Mouse (Mus musculus) stomach, embryonic 14.5 days (tissue): ENCODE data around the gene 2700049A03Rik. TPM values are rescaled to one million over a fixed set of nuclear protein-coding genes. Genes with fewer than 3 reads are reported as not detected.

Experiments
- ATAC-seq: fragments of 200-750 bp; cut with Nextera tagmentation; 2 replicates; pipeline ENCODE4 v1.8.0; 2017; ENCODE audit warnings: low read depth, moderate TSS enrichment; ENCODE audit not compliant: insufficient number of reproducible peaks, insufficient read depth, low FRiP score
- H3K27ac ChIP-seq: fragments of 300-500 bp; sonication (generic); 2 replicates; pipeline ENCODE4 v1.5.1; 2014; ENCODE audit warnings: mild to moderate bottlenecking, low read length, moderate library complexity, mixed read lengths
- H3K27me3 ChIP-seq: fragments of 300-500 bp; sonication (generic); 2 replicates; pipeline ENCODE4 v1.6.1; 2014; ENCODE audit warnings: low read length, control low read depth, mixed read lengths; ENCODE audit not compliant: control insufficient read depth, insufficient read depth
- H3K36me3 ChIP-seq: fragments of 300-500 bp; sonication (generic); 2 replicates; pipeline ENCODE4 v1.6.1; 2014; ENCODE audit warnings: mild to moderate bottlenecking, control low read depth, low read length, moderate library complexity, mixed read lengths; ENCODE audit not compliant: control insufficient read depth, insufficient read depth
- H3K4me1 ChIP-seq: fragments of 300-500 bp; sonication (generic); 2 replicates; pipeline ENCODE4 v1.6.1; 2014; ENCODE audit warnings: low read length, control low read depth, mixed read lengths; ENCODE audit not compliant: control insufficient read depth, insufficient read depth
- H3K4me2 ChIP-seq: fragments of 300-500 bp; sonication (generic); replicated peaks from 2 replicates; pipeline ENCODE4 v1.6.1; 2014; ENCODE audit warnings: low read depth, low read length, control low read depth
- H3K4me3 ChIP-seq: fragments of 300-500 bp; sonication (generic); 2 replicates; pipeline ENCODE4 v1.5.1; 2014; ENCODE audit warnings: low read depth, low read length, control low read depth
- H3K9ac ChIP-seq: fragments of 300-500 bp; sonication (generic); replicated peaks from 2 replicates; pipeline ENCODE4 v1.6.1; 2014; ENCODE audit warnings: low read depth, mild to moderate bottlenecking, control low read depth, low read length, moderate library complexity, mixed read lengths
- H3K9me3 ChIP-seq: fragments of 300-500 bp; sonication (generic); 2 replicates; pipeline ENCODE4 v1.6.1; 2016; ENCODE audit warnings: low read depth, low read length, control low read depth; ENCODE audit not compliant: control insufficient read depth
- WGBS: fragments of 180-500 bp; shearing (Covaris S2); extraction: QIAGEN DNeasy Blood & Tissue Kit; methylation state at CpG from one replicate; pipeline ENCODE4 v1.1.7; 2014; 5-methylcytosine and 5-hydroxymethylcytosine counted together
- polyA plus RNA-seq: library from polyadenylated mRNA; unstranded; fragments of >200 nt; fragmentation: Nextera tagmentation; extraction: Ambion mirVana; gene quantifications from 2 replicates; pipeline ENCODE4 v1.2.1, GENCODE M21; 2014

The 2700049A03Rik gene
- polyA plus RNA-seq, 1 experiment from 2014 or later, result 17.1 TPM

GRCm38 (mm10) chr12:71201753-71202152 lies 65.1 kb downstream of the 2700049A03Rik start:
- peaks cover 10% of the 10 kb centered on the region for H3K36me3 ChIP-seq
- H3K27ac ChIP-seq, result peak overlapping the region; percentile 62
- no peak for ATAC-seq
- no peaks in the 10 kb centered on the region; the same call in 1 of the 2 replicates for H3K4me1 ChIP-seq
- no peak overlapping the region for H3K9ac ChIP-seq
- WGBS, result 62% methylated on average over 5 of the region's 5 CpGs
- H3K4me2 ChIP-seq, result no peak overlapping the region
- no peaks in the 10 kb centered on the region for H3K9me3 ChIP-seq
- no peaks in the 10 kb centered on the region for H3K27me3 ChIP-seq
- H3K4me3 ChIP-seq, result no peak overlapping the region

DNA sequence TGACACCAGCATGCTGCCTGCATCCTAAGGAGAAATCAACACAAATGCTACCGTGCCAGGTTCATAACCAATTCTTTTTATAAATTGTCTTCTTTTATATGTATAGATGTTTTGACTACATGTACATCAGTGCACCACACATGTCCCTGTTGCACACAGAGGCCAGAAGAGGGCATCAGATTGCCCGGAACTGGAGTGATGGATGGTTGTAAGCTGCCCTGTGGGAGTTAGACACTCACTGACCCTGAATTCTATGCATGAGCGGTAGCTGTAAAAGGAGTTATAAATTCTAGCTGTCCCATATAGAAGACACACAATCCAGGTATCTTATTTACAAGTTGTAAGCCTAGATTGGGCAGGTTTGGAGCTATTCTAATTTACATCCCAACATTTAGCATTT lies 67.7 kb downstream of the 2700049A03Rik start:
- Histone ChIP-seq H3K9me3 (no peaks in the 10 kb centered on the region), H3K4me3 (no peak overlapping the region), H3K4me2 (no peak overlapping the region), H3K36me3 (peaks cover 8% of the 10 kb centered on the region), H3K27ac (no peak overlapping the region), H3K9ac (no peak overlapping the region), H3K27me3 (no peaks in the 10 kb centered on the region), H3K4me1 (no peaks in the 10 kb centered on the region; the same call in 1 of the 2 replicates)
- WGBS, result 75% methylated on average over 3 of the region's 3 CpGs
- no peak for ATAC-seq

DNA sequence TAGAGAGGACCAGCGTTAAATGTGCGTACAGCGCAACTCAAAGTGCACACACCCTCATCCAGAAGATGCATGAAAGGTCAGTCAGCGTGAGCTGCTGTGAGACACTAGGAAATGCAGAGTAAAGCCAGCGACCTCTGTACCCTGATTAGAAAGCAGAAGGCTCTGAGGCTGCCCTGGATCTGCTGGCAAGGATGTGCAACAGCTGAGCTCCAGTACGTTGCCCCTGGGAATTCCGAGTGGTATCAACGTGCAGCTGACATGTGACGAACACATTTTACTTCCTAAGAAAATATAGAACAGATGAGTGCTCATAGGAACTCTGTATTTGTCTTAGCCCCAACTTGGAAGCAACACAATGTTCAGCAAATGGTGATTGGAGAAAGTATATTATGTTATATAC lies 80.5 kb downstream of the 2700049A03Rik start:
- ATAC-seq, result no peak
- Histone ChIP-seq H3K9ac (no peak overlapping the region), H3K9me3 (no peaks in the 10 kb centered on the region), H3K36me3 (peaks cover 4% of the 10 kb centered on the region; the same call in 1 of the 2 replicates), H3K4me3 (no peak overlapping the region), H3K4me1 (0 out of 2 replicates have a peak, but pooled peaks cover 6% of the 10 kb centered on the region), H3K27ac (no peak overlapping the region), H3K4me2 (no peak overlapping the region), H3K27me3 (no peaks in the 10 kb centered on the region)
- WGBS, result 85% methylated on average over 9 of the region's 9 CpGs

GRCm38 (mm10) chr12:71217866-71218522 lies 81.3 kb downstream of the 2700049A03Rik start:
- Histone ChIP-seq H3K4me1 (0 out of 2 replicates have a peak, but pooled peaks cover 6% of the 10 kb centered on the region), H3K27me3 (no peaks in the 10 kb centered on the region), H3K27ac (no peak overlapping the region), H3K9me3 (no peaks in the 10 kb centered on the region), H3K9ac (no peak overlapping the region), H3K4me3 (no peak overlapping the region), H3K36me3 (peaks cover 4% of the 10 kb centered on the region; the same call in 1 of the 2 replicates), H3K4me2 (no peak overlapping the region)
- 63% methylated on average over 6 of the region's 6 CpGs for WGBS
- ATAC-seq, result no peak; the same call in 1 of the 2 replicates

GRCm38 (mm10) chr12:71222761-71223160 lies 86.1 kb downstream of the 2700049A03Rik start:
- Histone ChIP-seq H3K4me2 (no peak overlapping the region), H3K27me3 (no peaks in the 10 kb centered on the region), H3K9me3 (no peaks in the 10 kb centered on the region), H3K9ac (no peak overlapping the region), H3K27ac (no peak overlapping the region), H3K36me3 (peaks cover 4% of the 10 kb centered on the region; the same call in 1 of the 2 replicates), H3K4me3 (no peak overlapping the region), H3K4me1 (peaks cover 5% of the 10 kb centered on the region; the same call in 1 of the 2 replicates)
- ATAC-seq, result no peak
- WGBS, result 97% methylated on average over 6 of the region's 6 CpGs

DNA sequence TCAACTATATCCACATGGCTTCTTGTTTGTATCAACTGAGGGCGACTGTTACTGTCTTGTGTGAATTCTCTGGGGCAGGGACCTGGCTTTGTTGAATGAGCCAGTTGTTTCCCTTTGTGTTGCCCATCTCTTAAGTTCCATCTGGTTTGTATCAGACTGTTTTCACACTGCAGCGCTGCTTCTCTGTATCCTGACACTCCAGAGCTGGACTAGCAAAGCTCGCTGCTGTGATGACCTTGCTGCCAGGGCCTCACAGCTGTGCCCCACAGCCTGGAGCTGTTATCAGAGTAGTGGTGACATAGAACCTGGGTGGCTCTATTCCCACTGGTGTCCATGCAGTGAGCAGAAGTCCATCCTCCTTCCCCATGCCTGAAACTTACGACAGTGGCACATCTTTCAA lies 91.1 kb downstream of the 2700049A03Rik start:
- Histone ChIP-seq H3K4me1 (peaks cover 8% of the 10 kb centered on the region; the same call in 1 of the 2 replicates), H3K4me2 (no peak overlapping the region), H3K9me3 (no peaks in the 10 kb centered on the region), H3K27ac (no peak overlapping the region), H3K36me3 (no peaks in the 10 kb centered on the region; the same call in 1 of the 2 replicates), H3K4me3 (no peak overlapping the region), H3K27me3 (no peaks in the 10 kb centered on the region), H3K9ac (no peak overlapping the region)
- no peak for ATAC-seq
- 40% methylated on average over 4 of the region's 4 CpGs for WGBS

GRCm38 (mm10) chr12:71228925-71229649 lies 92.4 kb downstream of the 2700049A03Rik start:
- no peaks in the 10 kb centered on the region for H3K9me3 ChIP-seq
- no peak overlapping the region; the same call in 1 of the 2 replicates for H3K27ac ChIP-seq
- 46% methylated on average over 10 of the region's 10 CpGs for WGBS
- no peak overlapping the region for H3K4me2 ChIP-seq
- H3K36me3 ChIP-seq, result no peaks in the 10 kb centered on the region; the same call in 1 of the 2 replicates
- no peak overlapping the region for H3K9ac ChIP-seq
- H3K27me3 ChIP-seq, result no peaks in the 10 kb centered on the region
- no peak for ATAC-seq
- peaks cover 8% of the 10 kb centered on the region; the same call in 1 of the 2 replicates for H3K4me1 ChIP-seq
- no peak overlapping the region for H3K4me3 ChIP-seq

GRCm38 (mm10) chr12:71231561-71231960 lies 94.9 kb downstream of the 2700049A03Rik start:
- no peaks in the 10 kb centered on the region for H3K9me3 ChIP-seq
- no peaks in the 10 kb centered on the region for H3K27me3 ChIP-seq
- H3K36me3 ChIP-seq, result no peaks in the 10 kb centered on the region
- H3K9ac ChIP-seq, result no peak overlapping the region
- 90% methylated on average over 9 of the region's 9 CpGs for WGBS
- H3K4me1 ChIP-seq, result peaks cover 8% of the 10 kb centered on the region; the same call in 1 of the 2 replicates
- no peak overlapping the region for H3K4me2 ChIP-seq
- ATAC-seq, result no peak
- no peak overlapping the region for H3K27ac ChIP-seq
- H3K4me3 ChIP-seq, result no peak overlapping the region
